Mouse (Mus musculus) ES-E14 (cell line): Measurements from ENCODE around the gene Stum.

Experiments
- CHD2 ChIP-seq: IDR thresholded peaks from 2 replicates; pipeline ENCODE4 v1.6.1; 2014; ENCODE audit warnings: mild to moderate bottlenecking, low read depth, low read length, inconsistent platforms
- HCFC1 ChIP-seq: IDR thresholded peaks from 2 replicates; pipeline ENCODE4 v1.6.1; 2012; ENCODE audit warnings: low read length, inconsistent platforms, borderline replicate concordance; ENCODE audit not compliant: insufficient read depth
- MAFK ChIP-seq: IDR thresholded peaks from 2 replicates; pipeline ENCODE4 v1.6.1; 2014; ENCODE audit warnings: mild to moderate bottlenecking, low read depth, low read length, inconsistent platforms; ENCODE audit not compliant: insufficient read depth
- ZC3H11A ChIP-seq: IDR thresholded peaks from 2 replicates; pipeline ENCODE4 v1.6.1; 2012; ENCODE audit warnings: low read depth, mild to moderate bottlenecking, inconsistent platforms, low read length, borderline replicate concordance
- ZNF384 ChIP-seq: IDR thresholded peaks from 2 replicates; pipeline ENCODE4 v1.6.1; 2012; ENCODE audit warnings: low read depth, low read length, inconsistent platforms

GRCm38 (mm10) chr1:180393873-180394272 lies 89.4 kb downstream of the Stum start:
- no peak for TF ChIP-seq ZNF384
- TF ChIP-seq ZC3H11A = no peak
- no peak for TF ChIP-seq HCFC1
- TF ChIP-seq MAFK = no peak
- no peak for TF ChIP-seq CHD2
